Mouse (Mus musculus): ENCODE measurements around the gene Elovl6.

Elovl6 gene

GRCm38 (mm10) chr3:129641621-129642020, 109.5 kb downstream of the Elovl6 start:
- no peak for DNase-seq (ENCODE audit: extremely low read depth, low read depth)

GRCm38 (mm10) chr3:129645409-129645808, 113.3 kb downstream of the Elovl6 start:
- DNase-seq (ENCODE audit: extremely low read depth, low read depth), result no peak

GRCm38 (mm10) chr3:129646781-129647180, 114.6 kb downstream of the Elovl6 start:
- DNase-seq (ENCODE audit: extremely low read depth, low read depth), result no peak

GRCm38 (mm10) chr3:129647312-129647711, 115.2 kb downstream of the Elovl6 start:
- no peak for DNase-seq (ENCODE audit: extremely low read depth, low read depth)

DNA sequence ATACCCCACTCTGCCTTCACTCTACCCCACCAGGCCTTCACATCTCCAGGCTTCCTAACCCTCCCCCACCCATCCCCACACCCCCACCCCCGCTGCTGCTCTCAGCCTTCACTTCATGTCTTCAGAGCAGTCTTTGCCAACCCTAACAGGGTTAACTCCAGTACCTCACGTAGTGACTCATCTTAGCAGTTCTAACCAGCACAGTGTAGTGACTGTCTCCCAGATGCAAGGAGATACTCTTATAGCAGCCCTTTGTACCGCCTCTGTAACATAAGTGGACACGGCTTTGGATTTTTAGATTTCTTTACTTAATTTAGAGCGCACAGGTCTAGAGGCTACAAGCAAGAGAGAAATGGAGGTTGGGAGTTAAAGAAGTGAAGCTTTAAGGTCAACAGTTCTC, 116.4 kb downstream of the Elovl6 start:
- DNase-seq (ENCODE audit: extremely low read depth, low read depth), result no peak

DNA sequence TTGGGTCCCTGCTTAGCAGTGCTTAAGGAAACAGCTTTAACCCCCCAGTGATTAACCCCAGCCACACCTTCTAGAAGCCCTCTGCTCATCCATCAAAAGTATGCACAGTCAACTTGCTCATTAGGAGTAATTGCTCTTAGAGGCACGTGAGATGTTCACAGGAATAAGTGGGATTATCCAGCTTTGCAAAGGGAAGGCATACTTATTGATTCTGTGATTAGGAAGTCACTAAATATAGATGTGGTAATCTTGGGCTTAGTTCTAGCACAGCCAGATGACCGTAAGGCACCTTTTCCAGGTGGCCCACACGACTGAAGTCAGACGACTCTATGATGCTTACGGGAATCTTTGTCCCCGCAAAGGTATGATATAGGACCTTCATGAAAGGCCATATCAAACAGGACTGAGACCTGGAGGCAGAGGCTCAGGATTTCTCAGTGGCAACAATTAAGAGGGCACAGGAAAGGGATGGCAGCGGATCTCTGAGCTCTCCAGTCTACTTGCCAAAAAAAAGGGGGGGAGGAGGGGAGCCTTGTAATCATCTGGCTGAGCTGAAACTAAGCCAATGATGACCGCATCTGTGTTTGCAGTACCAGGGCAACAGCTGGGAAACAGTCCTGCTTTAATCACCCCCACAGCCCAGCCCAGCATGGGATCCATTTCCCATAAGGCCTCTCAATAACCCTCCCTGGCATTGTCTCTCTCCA, 117.6 kb downstream of the Elovl6 start:
- no peak for DNase-seq (ENCODE audit: extremely low read depth, low read depth)

DNA sequence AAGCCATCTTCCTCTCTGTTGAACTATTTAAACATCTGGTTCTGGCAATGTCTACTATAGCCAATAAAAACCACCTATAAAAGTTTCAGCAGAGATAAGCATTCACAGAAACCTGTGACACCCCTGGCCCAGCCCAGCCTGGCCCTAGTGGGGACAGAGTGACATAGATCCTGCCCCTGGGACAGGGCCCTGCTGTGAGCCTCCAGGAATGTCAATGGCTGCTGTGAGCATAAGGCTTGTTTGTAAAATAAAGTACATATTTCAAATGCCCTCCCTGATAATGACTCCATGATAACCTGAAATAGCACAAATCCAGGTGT, 118.1 kb downstream of the Elovl6 start:
- no peak for DNase-seq (ENCODE audit: extremely low read depth, low read depth)

DNA sequence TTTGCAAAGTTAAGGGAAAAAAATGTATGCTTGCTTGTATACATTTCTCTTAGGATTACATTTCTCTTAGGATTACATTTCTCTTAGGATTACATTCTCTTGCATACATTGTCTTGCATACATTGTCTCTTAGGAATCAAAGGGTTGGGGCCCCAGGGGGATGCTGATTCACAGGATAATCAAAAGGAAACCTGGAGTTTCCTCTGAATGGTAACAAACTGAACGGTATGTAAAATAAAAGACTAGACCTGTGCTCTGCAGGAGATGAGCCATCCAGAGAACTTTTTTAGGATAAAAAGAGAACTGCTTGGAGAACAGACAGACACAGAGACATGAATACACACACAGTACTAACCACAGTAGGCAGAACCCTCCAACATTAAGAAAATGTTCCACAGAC, 118.8 kb downstream of the Elovl6 start:
- DNase-seq (ENCODE audit: extremely low read depth, low read depth), result no peak

- DNase-seq (ENCODE audit: extremely low read depth, low read depth), result no peak
Measured at GRCm38 (mm10) chr3:129651765-129652164, 119.6 kb downstream of the Elovl6 start.

GRCm38 (mm10) chr3:129652476-129652875, 120.3 kb downstream of the Elovl6 start:
- DNase-seq (ENCODE audit: extremely low read depth, low read depth), result no peak

- DNase-seq (ENCODE audit: extremely low read depth, low read depth), result no peak
Measured at GRCm38 (mm10) chr3:129656540-129656939, 124.4 kb downstream of the Elovl6 start.

GRCm38 (mm10) chr3:129657222-129657621, 125.1 kb downstream of the Elovl6 start:
- no peak for DNase-seq (ENCODE audit: extremely low read depth, low read depth)

DNA sequence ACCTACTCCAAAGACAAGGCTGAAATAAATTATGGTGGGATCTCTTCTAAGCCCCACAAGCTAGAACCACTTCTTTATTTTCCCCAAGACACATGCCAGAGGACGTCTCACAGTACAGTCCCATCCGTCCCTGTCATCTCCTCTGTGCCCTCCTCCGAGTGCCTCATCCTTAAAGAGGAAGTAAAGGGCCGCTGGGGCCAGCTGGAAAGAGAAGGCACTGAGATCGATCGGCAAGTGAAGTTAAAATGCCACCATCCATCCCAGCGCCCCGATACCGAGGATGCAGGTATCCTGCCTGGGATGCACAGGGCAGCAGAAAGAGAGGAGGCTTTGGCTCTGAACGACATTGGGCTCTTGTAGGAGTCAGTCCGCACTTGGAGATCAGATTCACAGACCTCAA, 125.6 kb downstream of the Elovl6 start:
- DNase-seq (ENCODE audit: extremely low read depth, low read depth), result no peak

GRCm38 (mm10) chr3:129658776-129659175, 126.6 kb downstream of the Elovl6 start:
- DNase-seq (ENCODE audit: extremely low read depth, low read depth), result no peak

- DNase-seq (ENCODE audit: extremely low read depth, low read depth), result no peak
Measured at GRCm38 (mm10) chr3:129663906-129664305, 131.8 kb downstream of the Elovl6 start.

GRCm38 (mm10) chr3:129675923-129676322, 143.8 kb downstream of the Elovl6 start:
- DNase-seq (ENCODE audit: extremely low read depth, low read depth), result no peak

GRCm38 (mm10) chr3:129680258-129680657, 148.1 kb downstream of the Elovl6 start:
- no peak for DNase-seq (ENCODE audit: extremely low read depth, low read depth)

DNA sequence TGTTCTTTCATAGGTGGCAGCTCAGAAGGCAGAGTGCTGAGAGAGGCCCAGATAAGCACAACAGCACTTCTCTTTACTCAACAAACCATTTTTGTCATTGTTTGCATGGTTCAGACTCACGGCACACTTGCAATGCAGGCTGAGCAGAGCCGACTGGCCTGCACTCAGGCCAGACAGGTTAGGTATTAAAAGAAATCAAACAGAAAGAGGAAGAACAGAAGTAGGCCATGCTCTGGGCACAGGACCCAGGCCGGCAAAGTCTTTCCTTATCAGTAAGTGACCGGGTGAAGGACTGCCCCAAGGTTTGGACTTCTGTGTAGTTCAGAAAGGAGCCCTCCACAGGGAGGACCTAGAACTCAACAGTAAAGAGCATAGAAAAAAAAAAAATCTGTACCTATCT, 149.7 kb downstream of the Elovl6 start:
- DNase-seq (ENCODE audit: extremely low read depth, low read depth), result no peak

GRCm38 (mm10) chr3:129682389-129682788, 150.2 kb downstream of the Elovl6 start:
- DNase-seq (ENCODE audit: extremely low read depth, low read depth), result peak; percentile 33

- peak; percentile 62 for DNase-seq (ENCODE audit: extremely low read depth, low read depth)
Measured at GRCm38 (mm10) chr3:129683060-129683679, 151.0 kb downstream of the Elovl6 start.

- no peak for DNase-seq (ENCODE audit: extremely low read depth, low read depth)
Measured at GRCm38 (mm10) chr3:129686196-129686595, 154.0 kb downstream of the Elovl6 start.

DNA sequence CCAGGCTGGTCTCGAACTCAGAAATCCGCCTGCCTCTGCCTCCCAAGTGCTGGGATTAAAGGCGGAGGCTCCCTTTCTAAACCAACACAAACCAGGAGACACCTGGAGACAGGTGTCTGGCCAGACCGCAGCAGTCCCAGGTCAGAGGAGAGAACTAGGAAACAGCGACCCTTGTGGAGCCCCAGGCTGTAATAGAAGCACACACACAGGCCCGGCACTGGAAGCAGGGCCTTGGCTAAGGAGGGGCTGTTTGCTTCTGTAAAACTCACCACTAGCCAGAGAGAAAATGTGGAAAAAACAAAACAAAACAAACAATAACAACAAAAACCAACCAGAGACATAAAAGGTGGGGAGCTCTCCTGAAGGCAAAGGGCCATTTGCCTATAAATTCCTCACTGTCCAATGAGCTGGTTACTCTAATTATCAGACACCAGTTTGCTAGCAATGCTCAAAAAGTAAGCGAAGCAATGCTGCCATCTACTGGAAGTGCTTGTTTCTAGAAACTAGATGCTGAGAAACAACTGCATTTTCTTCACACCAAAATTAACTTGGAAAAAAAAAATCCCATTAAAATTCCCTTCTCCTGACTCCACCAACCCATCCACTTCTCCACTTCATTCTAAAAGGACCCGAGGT, 154.7 kb downstream of the Elovl6 start:
- DNase-seq (ENCODE audit: extremely low read depth, low read depth), result peak; percentile 62

GRCm38 (mm10) chr3:129687429-129687828, 155.3 kb downstream of the Elovl6 start:
- no peak for DNase-seq (ENCODE audit: extremely low read depth, low read depth)

Data from MEL-GATA-1-ER (cell line).